Mouse (Mus musculus) liver (tissue): ENCODE measurements at regions not wholly inside any gene's neighbourhood (a gene's known extent, or its start where the extent isn't known, plus 50 kb on each side); places are given as distances from the start of the nearest gene placed in this dataset.
A peak's percentile ranks its signal among the peaks of the same experiment; 100 is the strongest.

Source experiments
- DNase-seq: peaks from one replicate; pipeline ENCODE4 v3.0.0-alpha.2; 2020; ENCODE audit warnings: mixed read lengths

- peak; percentile 13 for DNase-seq
Observed at GRCm38 (mm10) chr13:44086801-44087200, 302.2 kb downstream of the Cd83 start.

- DNase-seq = no peak
Observed at GRCm38 (mm10) chr13:44097141-44097540, 312.6 kb downstream of the Cd83 start.

GRCm38 (mm10) chr13:44099511-44099910 is 314.9 kb downstream of the Cd83 start:
- DNase-seq = peak; percentile 9

GRCm38 (mm10) chr13:44100125-44101067 is 315.8 kb downstream of the Cd83 start:
- DNase-seq = no peak

DNA sequence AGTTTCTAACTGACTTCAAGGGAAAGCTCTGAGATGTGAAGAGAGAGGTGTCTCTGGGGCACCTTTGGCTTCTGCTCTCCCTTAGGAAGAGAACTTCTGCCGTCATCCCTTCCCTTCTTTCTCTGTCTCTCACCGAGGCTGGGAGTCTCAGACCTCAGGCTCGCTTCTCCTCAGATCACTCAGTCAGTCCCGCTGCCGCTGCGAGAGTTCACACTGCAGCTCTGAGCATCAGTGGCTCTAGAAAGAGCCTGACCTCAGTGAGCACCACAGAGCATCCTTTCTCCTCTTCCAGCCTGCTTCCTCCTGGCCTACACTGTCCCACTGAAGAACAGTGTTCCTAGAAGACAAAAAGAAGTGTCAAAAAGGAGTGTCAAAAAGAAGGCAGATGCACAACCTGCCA is 316.6 kb downstream of the Cd83 start:
- DNase-seq = no peak

DNA sequence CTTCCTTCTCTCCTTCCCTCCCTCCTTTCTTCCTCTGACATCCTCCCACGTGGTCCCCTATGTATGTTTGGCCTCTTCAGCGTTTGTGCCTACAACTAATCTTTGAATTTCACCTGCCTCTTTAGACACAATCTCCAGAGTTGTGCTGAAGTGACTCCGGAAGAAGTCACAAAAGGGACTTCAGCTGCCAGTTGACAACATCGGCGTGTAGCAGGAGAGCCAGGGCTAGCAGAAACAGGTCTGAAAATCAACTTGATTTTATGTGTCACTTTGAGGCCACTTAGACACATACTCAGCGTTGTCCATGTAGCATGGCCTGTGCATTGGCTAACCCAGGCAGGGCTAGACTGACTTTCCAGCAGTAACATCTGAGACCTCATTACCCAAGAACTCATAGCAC is 317.2 kb downstream of the Cd83 start:
- no peak for DNase-seq

DNA sequence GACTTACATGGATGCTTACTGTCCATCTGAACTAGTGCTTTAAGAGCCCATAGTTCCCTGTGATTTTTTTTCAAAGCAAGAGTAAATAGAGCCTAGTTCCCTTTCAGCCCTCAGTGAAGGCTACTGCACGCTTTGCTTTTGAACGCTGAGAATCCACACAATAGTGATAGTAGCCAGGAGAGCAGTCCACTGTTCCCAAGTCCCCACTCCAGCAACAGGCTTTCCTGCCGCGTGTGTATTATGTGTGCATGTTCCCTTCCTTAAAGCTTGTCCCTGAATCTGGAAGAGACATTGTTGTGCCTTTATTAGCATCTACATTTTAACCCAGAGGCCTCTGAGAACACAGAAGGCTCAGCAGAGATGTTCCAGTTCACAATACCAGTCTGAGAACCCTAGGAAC is 317.7 kb downstream of the Cd83 start:
- DNase-seq = no peak

DNA sequence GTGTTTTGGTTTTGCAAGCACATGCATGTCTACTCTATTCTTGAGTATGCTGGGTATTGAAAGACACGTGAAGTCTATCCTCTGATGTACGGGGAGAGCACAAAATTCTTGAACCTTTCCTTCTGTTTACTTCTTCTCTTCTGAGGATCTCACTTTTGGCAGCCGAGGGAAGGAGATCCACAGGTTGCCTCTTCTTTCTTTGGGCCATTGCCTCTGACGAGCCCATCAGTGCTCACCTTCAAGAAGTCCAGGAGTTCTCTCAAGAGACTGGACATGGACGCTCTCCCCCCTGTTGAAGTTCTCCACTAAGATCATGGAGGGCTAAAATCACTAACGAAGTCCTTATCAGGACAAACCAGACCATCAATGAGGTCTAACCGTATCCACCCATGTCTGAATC is 318.8 kb downstream of the Cd83 start:
- DNase-seq = no peak

GRCm38 (mm10) chr13:44105161-44105560 is 320.6 kb downstream of the Cd83 start:
- DNase-seq = no peak

DNA sequence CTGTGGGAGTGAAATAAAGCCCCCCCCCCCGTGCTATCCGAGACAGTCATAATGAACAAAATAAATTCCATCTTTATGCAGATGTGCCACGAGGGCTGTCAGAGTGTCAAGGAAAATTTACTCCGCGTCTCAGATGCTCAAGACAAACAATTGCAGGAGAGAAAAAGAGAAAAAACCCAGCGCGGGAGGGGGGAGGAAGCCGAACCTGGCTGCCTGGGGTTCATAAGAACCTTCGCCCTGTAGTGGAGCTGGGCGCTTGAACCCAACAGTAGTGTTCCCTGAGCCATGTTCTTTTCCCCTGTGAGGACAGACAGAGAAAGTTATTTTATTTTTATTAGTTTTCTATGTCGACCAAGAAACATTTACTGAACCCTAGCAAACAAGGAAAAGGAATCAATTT is 324.1 kb downstream of the Cd83 start:
- no peak for DNase-seq

DNA sequence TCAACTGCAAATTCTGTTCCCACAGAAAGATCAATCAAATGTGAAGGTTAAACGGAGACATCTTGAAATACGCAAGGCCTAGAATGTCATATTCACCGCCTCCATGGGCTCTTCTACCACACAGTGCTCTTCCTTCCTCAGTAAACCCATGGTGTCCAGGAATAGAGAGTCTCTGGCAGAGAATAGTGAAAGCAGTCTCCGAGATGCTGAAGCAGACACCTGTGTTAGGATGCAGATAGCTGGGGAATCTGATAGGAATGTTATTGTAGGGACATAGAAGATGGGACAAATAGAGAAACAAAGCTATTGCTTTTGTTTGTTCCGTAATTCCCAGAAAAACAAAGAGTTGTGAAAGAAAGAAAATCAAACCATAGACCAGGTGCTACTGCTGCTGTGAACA is 328.5 kb downstream of the Cd83 start:
- DNase-seq = no peak

GRCm38 (mm10) chr13:44114856-44115255 is 330.3 kb downstream of the Cd83 start:
- DNase-seq = no peak

- DNase-seq = no peak
Observed at GRCm38 (mm10) chr13:44117841-44118240, 333.3 kb downstream of the Cd83 start.

DNA sequence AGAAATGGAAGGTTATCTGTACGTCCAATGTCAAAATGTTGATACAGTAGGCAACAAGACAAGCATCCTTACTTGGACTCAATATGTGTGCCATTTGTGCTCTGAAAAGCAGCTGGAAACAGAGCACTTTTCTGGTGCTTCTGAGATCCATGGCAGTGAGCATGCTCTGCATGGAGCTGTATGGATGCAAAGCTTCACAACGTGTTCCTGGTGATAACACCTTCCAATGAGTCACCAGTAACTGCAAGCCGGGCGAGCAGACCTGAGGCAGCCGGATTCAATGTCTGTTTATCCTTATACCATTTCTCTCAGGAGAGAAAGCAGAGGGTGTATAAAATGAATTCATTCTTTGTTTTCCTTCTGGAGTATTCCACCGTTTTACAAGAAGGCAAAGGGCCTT is 334.3 kb downstream of the Cd83 start:
- no peak for DNase-seq

DNA sequence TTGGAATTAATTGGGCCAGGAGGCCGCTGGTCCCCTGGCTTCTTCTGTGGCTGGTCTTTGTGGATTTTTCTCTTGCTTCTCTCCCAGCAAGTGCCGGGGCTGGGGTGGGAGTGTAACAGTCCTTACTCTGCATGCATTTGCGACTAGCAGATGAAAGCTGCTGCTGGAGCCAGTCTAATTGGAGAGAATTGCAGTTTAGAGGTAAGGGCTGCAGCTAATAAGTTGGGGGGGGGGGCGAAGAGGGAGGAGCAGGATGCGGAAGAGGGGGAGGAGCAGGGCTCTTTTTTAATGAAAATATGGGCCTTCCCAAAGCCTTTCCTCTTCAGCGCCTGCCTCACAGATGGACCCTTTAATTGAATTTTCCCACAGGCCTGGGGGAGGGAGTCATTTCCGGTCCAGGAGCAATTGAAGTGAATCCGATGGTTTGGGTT is 336.7 kb downstream of the Cd83 start:
- no peak for DNase-seq

GRCm38 (mm10) chr13:44121932-44122331 is 337.4 kb downstream of the Cd83 start:
- DNase-seq = no peak

- DNase-seq = no peak
Observed at GRCm38 (mm10) chr13:44126198-44126597, 341.6 kb downstream of the Cd83 start.

- no peak for DNase-seq
Observed at GRCm38 (mm10) chr13:44128506-44129274, 344.1 kb downstream of the Cd83 start.

GRCm38 (mm10) chr13:44131916-44132315 is 347.3 kb downstream of the Cd83 start:
- DNase-seq = no peak

GRCm38 (mm10) chr13:44132510-44132909 is 347.9 kb downstream of the Cd83 start:
- no peak for DNase-seq

DNA sequence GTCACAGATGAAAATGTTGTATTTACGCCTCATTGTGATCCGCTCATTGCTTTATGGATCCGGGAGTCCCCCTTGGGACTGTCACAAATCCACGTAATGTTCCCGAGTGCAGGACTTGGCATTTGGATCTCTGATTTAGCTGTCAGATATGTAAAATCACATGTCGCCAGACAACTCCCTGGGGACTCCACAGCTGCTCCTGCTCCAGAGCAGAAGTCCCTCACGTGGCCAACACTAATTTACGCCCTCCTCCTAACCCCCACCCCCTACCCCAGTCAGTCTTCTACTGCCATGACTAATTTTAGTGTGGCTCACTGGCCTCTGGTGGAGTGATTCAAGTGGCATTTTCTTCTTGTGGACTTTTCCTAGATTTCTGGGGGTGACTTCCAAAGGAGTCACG is 348.9 kb downstream of the Cd83 start:
- DNase-seq = no peak

- DNase-seq = no peak
Observed at GRCm38 (mm10) chr13:44141181-44141580, 356.6 kb downstream of the Cd83 start.

GRCm38 (mm10) chr13:44145441-44145840 is 360.9 kb downstream of the Cd83 start:
- no peak for DNase-seq

DNA sequence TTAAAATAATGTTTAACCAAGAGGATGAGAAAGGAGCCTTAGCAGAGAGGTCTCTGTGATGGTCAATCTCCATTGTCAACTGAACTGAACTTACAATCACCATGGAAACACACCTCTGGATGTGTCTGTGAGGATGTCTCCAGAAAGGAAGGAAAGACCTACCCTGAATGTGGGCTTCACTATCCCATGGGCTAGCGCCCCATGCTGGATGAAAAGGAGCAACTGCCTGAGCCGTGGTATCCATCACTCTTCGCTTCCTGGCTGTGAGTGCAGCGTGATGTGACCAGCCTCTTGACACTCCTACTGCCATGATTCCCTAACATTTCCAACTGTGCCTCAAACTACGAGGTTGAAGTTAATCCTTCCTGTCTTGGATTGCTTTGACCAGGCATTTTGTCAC is 363.3 kb downstream of the Cd83 start:
- no peak for DNase-seq
